Mouse (Mus musculus): ENCODE results near the gene Mapk10. TPM values are rescaled to one million over a fixed set of nuclear protein-coding genes. Genes with fewer than 3 reads are reported as not detected.

Gene Mapk10
- polyA plus RNA-seq, 1 experiment from 2014 or later: 1.0 TPM

DNA sequence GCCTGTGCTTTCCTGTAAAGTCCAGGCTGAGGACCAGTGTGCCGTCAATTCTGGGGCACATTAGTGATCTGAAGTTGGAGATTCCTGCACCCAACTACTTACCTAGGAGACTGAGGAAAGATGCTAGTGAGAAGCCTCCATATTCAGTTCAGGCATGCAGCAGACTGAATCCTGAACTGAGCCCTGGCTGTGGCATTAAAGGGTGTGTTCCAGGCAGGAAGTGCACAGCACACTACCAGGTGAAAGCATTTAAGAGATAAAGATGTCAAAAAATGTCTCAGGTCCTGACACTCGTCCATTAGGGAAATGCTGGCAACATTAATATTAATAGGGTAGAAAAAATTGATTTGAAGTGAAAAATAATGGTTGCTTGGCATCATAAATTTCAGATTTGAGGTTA is 44.4 kb downstream of the Mapk10 start:
- H3K9ac ChIP-seq: no peak overlapping the region
- no peaks in the 10 kb centered on the region for H3K4me1 ChIP-seq
- no peak for ATAC-seq (ENCODE audit: extremely low read depth, insufficient number of reproducible peaks, low FRiP score, low TSS enrichment)
- no peak overlapping the region for H3K4me2 ChIP-seq
- WGBS: 61% methylated on average over 2 of the region's 2 CpGs
- H3K27me3 ChIP-seq (replicated peaks): no peaks in the 10 kb centered on the region
- 0 out of 2 replicates have a peak, but pooled peaks cover 9% of the 10 kb centered on the region for H3K9me3 ChIP-seq
- no peak overlapping the region for H3K27ac ChIP-seq (replicated peaks)
- no peak overlapping the region for H3K4me3 ChIP-seq
- H3K36me3 ChIP-seq: no peaks in the 10 kb centered on the region

DNA sequence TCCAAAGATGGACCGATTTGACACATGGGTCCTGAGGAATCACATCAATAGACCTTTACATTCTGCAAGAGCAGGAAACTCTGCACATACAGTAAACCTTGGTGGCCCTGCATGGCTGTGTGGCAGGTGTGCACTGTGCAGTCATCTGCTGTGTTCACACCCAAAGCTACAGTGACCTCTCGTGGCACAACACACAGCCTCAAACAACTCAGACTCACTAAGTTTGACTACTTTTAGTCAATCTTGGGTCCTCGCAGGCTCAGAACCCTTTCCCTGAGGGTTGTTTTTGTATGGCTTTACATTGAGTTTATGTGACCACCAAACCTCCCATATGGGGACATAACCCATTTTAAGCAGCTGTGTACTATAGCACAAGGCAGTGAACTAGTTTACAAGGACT is 47.1 kb downstream of the Mapk10 start:
- no peaks in the 10 kb centered on the region for H3K27me3 ChIP-seq (replicated peaks)
- no peak overlapping the region for H3K27ac ChIP-seq (replicated peaks)
- no peak overlapping the region for H3K4me2 ChIP-seq
- H3K9me3 ChIP-seq: no peaks in the 10 kb centered on the region
- no peak overlapping the region for H3K9ac ChIP-seq
- H3K4me1 ChIP-seq: no peaks in the 10 kb centered on the region
- no peak for ATAC-seq (ENCODE audit: extremely low read depth, insufficient number of reproducible peaks, low FRiP score, low TSS enrichment)
- WGBS: 81% methylated on average over 3 of the region's 3 CpGs
- no peak overlapping the region for H3K4me3 ChIP-seq
- no peaks in the 10 kb centered on the region for H3K36me3 ChIP-seq

DNA sequence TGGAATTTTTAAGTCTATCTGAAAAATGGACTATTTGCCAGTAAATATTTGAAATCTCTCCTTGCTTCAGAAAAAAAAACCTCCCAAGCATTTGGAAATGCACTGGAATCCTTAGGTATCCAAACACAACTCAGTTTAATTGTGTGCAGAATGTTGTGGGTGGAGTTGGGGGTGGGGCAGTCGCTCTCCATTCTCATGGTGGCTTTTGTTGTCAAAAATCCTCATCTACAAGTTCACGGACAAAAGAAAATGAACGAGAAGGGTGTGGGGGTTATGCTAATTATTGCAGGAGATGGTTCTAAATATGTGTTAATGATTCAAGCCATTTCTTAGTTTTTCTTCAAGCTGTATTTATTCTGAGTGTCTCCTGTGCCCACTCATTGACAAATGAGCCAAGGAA is 49.6 kb downstream of the Mapk10 start:
- no peak overlapping the region for H3K9ac ChIP-seq

DNA sequence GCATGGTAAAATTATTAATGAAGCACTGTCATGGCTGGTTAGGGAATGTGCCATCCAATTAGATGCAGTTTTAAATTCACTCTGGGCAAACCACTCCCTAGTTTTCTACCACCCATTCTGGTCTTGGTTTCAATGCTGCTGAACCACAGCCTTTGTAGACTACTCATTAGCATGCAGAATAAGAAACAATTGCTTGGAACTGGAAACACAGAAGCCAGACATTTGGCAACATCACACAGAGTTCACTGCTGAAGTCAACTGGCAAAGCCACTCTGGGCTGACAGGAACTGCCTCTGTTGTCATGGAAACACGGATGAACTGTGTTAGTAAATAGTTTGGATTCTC is 50.0 kb downstream of the Mapk10 start:
- 27% methylated on average over 1 of the region's 1 CpGs for WGBS
- H3K4me1 ChIP-seq: no peaks in the 10 kb centered on the region
- no peaks in the 10 kb centered on the region for H3K36me3 ChIP-seq
- no peak overlapping the region for H3K4me3 ChIP-seq
- no peak overlapping the region for H3K9ac ChIP-seq
- no peaks in the 10 kb centered on the region for H3K9me3 ChIP-seq
- H3K27ac ChIP-seq (replicated peaks): no peak overlapping the region
- no peaks in the 10 kb centered on the region for H3K27me3 ChIP-seq (replicated peaks)
- H3K4me2 ChIP-seq: no peak overlapping the region
- ATAC-seq (ENCODE audit: extremely low read depth, insufficient number of reproducible peaks, low FRiP score, low TSS enrichment): no peak

More for the DNA sequence above, 49.6 kb downstream of the Mapk10 start:
- Histone ChIP-seq H3K36me3 (no peaks in the 10 kb centered on the region), H3K27me3 (replicated peaks) (no peaks in the 10 kb centered on the region), H3K27ac (replicated peaks) (no peak overlapping the region), H3K4me1 (no peaks in the 10 kb centered on the region), H3K4me2 (no peak overlapping the region), H3K4me3 (no peak overlapping the region), H3K9me3 (no peaks in the 10 kb centered on the region)
- WGBS: 74% methylated on average over 3 of the region's 3 CpGs
- ATAC-seq (ENCODE audit: extremely low read depth, insufficient number of reproducible peaks, low FRiP score, low TSS enrichment): no peak

GRCm38 (mm10) chr5:103160314-103161195 is 50.6 kb downstream of the Mapk10 start:
- H3K9ac ChIP-seq: no peak overlapping the region
- ATAC-seq (ENCODE audit: extremely low read depth, insufficient number of reproducible peaks, low FRiP score, low TSS enrichment): no peak
- H3K9me3 ChIP-seq: no peaks in the 10 kb centered on the region
- 64% methylated on average over 8 of the region's 8 CpGs for WGBS
- no peaks in the 10 kb centered on the region for H3K36me3 ChIP-seq
- H3K4me1 ChIP-seq: no peaks in the 10 kb centered on the region
- H3K4me3 ChIP-seq: no peak overlapping the region
- H3K27ac ChIP-seq (replicated peaks): no peak overlapping the region
- no peaks in the 10 kb centered on the region for H3K27me3 ChIP-seq (replicated peaks)
- H3K4me2 ChIP-seq: no peak overlapping the region

DNA sequence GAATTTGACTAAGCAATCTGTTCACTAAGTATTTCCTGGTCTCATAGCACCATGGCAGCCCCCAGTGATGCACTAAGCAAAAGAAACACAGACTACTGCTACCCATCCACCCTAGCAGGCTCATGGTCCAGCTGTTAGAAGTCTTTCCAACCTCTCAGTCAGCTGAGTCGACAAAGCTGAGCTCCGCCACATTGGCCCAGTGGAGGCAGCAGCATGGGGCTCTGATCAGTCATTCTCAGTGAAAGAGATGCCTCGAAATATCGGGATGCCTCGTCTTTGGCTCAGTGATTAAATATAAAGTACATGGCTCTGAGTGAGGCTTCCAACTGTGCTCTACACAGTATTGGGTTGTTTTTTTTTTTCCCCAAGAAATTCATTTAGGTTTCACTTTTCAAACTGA is 70.2 kb downstream of the Mapk10 start:
- WGBS: 62% methylated on average over 5 of the region's 5 CpGs
- H3K4me3 ChIP-seq: no peak overlapping the region
- no peak overlapping the region for H3K9ac ChIP-seq
- no peaks in the 10 kb centered on the region for H3K9me3 ChIP-seq
- no peak for ATAC-seq (ENCODE audit: extremely low read depth, insufficient number of reproducible peaks, low FRiP score, low TSS enrichment)
- H3K4me1 ChIP-seq: peaks cover 7% of the 10 kb centered on the region
- no peak overlapping the region for H3K27ac ChIP-seq (replicated peaks)
- H3K27me3 ChIP-seq (replicated peaks): no peaks in the 10 kb centered on the region
- no peak overlapping the region for H3K4me2 ChIP-seq
- no peaks in the 10 kb centered on the region for H3K36me3 ChIP-seq

- no peak overlapping the region for H3K27ac ChIP-seq (replicated peaks)
- no peak overlapping the region for H3K4me3 ChIP-seq
- no peak overlapping the region for H3K4me2 ChIP-seq
- no peaks in the 10 kb centered on the region for H3K36me3 ChIP-seq
- no peaks in the 10 kb centered on the region for H3K27me3 ChIP-seq (replicated peaks)
- no peak for ATAC-seq (ENCODE audit: extremely low read depth, insufficient number of reproducible peaks, low FRiP score, low TSS enrichment)
- no peaks in the 10 kb centered on the region for H3K4me1 ChIP-seq
- WGBS: 84% methylated on average over 9 of the region's 9 CpGs
- H3K9me3 ChIP-seq: no peaks in the 10 kb centered on the region
- H3K9ac ChIP-seq: no peak overlapping the region
Observed at GRCm38 (mm10) chr5:103134839-103135238, 76.3 kb downstream of the Mapk10 start.

- H3K36me3 ChIP-seq: no peaks in the 10 kb centered on the region
- no peaks in the 10 kb centered on the region for H3K27me3 ChIP-seq (replicated peaks)
- 64% methylated on average over 9 of the region's 9 CpGs for WGBS
- H3K9me3 ChIP-seq: no peaks in the 10 kb centered on the region
- H3K4me3 ChIP-seq: no peak overlapping the region
- H3K4me2 ChIP-seq: no peak overlapping the region
- H3K9ac ChIP-seq: no peak overlapping the region
- ATAC-seq (ENCODE audit: extremely low read depth, insufficient number of reproducible peaks, low FRiP score, low TSS enrichment): no peak
- no peaks in the 10 kb centered on the region for H3K4me1 ChIP-seq
- H3K27ac ChIP-seq (replicated peaks): no peak overlapping the region
Observed at GRCm38 (mm10) chr5:103133626-103134025, 77.5 kb downstream of the Mapk10 start.

DNA sequence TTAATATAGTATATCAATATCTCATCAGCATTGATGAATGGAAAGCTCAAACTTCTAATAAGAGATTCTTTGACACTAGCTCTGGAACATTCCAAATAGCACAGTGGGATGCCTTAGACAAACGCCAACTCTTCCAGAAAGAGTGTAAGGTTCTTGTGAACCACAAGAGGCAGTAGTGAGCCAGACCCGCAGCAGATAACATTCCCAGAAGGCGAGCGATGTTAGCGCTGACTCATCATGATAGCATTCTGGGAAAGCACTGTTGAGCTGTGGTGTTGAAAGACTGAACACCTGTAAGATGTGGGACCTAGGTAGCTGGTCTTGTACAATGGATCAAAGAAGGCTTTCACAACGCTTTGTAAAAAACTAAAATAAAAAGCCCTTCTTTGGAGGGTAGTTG is 78.3 kb downstream of the Mapk10 start:
- Histone ChIP-seq H3K27ac (replicated peaks) (no peak overlapping the region), H3K9me3 (no peaks in the 10 kb centered on the region), H3K4me2 (no peak overlapping the region), H3K9ac (no peak overlapping the region), H3K36me3 (no peaks in the 10 kb centered on the region), H3K4me3 (no peak overlapping the region), H3K4me1 (no peaks in the 10 kb centered on the region), H3K27me3 (replicated peaks) (no peaks in the 10 kb centered on the region)
- 61% methylated on average over 6 of the region's 6 CpGs for whole genome bisulfite sequencing
- ATAC-seq (ENCODE audit: extremely low read depth, insufficient number of reproducible peaks, low FRiP score, low TSS enrichment): no peak

DNA sequence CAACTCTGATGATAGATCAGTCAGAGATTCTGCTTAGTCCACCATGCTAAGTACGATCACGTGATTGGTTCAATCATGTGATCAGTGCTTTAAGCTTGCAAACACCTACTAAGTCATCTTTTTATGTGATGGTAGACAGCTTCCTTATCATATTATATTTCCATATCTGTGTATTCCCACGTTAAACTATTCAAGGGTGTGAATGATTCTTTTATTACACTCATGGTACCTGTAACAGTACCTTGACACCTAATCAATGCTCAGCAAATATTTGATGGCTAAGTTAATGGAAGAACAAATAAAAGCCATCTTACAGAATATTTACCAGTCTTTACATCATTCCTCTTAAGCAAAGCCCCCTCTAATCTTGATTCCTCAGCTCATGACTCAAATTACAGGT is 91.5 kb downstream of the Mapk10 start:
- no peaks in the 10 kb centered on the region for H3K27me3 ChIP-seq (replicated peaks)
- no peaks in the 10 kb centered on the region for H3K9me3 ChIP-seq
- no peak for ATAC-seq (ENCODE audit: extremely low read depth, insufficient number of reproducible peaks, low FRiP score, low TSS enrichment)
- H3K4me1 ChIP-seq: no peaks in the 10 kb centered on the region
- no peak overlapping the region for H3K9ac ChIP-seq
- H3K36me3 ChIP-seq: no peaks in the 10 kb centered on the region
- no peak overlapping the region for H3K4me2 ChIP-seq
- whole genome bisulfite sequencing: 79% methylated on average over 3 of the region's 3 CpGs
- H3K27ac ChIP-seq (replicated peaks): no peak overlapping the region
- H3K4me3 ChIP-seq: no peak overlapping the region

GRCm38 (mm10) chr5:103115571-103115970 is 95.6 kb downstream of the Mapk10 start:
- H3K4me3 ChIP-seq: no peak overlapping the region
- H3K9me3 ChIP-seq: no peaks in the 10 kb centered on the region
- no peaks in the 10 kb centered on the region for H3K36me3 ChIP-seq
- no peaks in the 10 kb centered on the region for H3K4me1 ChIP-seq
- no peak overlapping the region for H3K9ac ChIP-seq
- no peak for ATAC-seq (ENCODE audit: extremely low read depth, insufficient number of reproducible peaks, low FRiP score, low TSS enrichment)
- no peak overlapping the region for H3K27ac ChIP-seq (replicated peaks)
- 82% methylated on average over 7 of the region's 7 CpGs for WGBS
- no peaks in the 10 kb centered on the region for H3K27me3 ChIP-seq (replicated peaks)
- no peak overlapping the region for H3K4me2 ChIP-seq

DNA sequence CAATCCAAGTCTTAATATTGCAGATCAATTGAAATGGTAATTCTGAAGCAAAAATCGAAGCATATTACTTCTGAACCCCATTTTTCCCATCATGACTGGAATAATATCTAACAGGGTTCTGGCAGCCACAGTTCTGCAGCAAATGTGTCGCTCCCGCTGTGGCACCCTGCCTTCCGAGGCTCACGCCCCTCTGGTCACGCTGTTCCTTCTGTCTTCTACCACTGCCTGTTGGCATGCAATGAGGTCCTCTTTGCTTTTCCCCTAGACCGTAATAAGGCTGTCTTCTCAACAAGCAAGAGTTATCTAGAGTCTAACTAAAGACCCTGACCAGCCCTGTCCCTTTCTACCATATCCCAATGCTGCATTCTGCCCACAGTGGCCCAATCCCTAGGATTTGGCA is 98.7 kb downstream of the Mapk10 start:
- no peaks in the 10 kb centered on the region for H3K9me3 ChIP-seq
- H3K36me3 ChIP-seq: no peaks in the 10 kb centered on the region
- no peak overlapping the region for H3K4me3 ChIP-seq
- H3K9ac ChIP-seq: no peak overlapping the region
- no peaks in the 10 kb centered on the region for H3K4me1 ChIP-seq
- no peak overlapping the region for H3K27ac ChIP-seq (replicated peaks)
- ATAC-seq (ENCODE audit: extremely low read depth, insufficient number of reproducible peaks, low FRiP score, low TSS enrichment): no peak
- WGBS: 83% methylated on average over 7 of the region's 7 CpGs
- H3K4me2 ChIP-seq: no peak overlapping the region
- H3K27me3 ChIP-seq (replicated peaks): no peaks in the 10 kb centered on the region
